8 mouse cellular contexts compared by ENCODE assay signal in genomic region chr3:106482281-106483081, GRCm38 (mm10). TPM values are rescaled to one million over a fixed set of nuclear protein-coding genes. Genes with fewer than 3 reads are reported as not detected.
A peak's percentile ranks its signal among the peaks of the same experiment; 100 is the strongest.
DNase-seq lines count a peak whose midpoint lies in the region; ATAC-seq and TF ChIP-seq lines count a peak whose summit lies in the region.

Dennd2d (plus strand) TSS chr3:106482405.

- peak in 2 of 3 experiments; percentile 34 to 49; a peak in 4 of 6 replicates for TF ChIP-seq CTCF in MEL (IDR thresholded peaks at IDR 0.05 in 2 of 3, conservative IDR thresholded peaks at IDR 0.05 in 1 of 3; ENCODE audit: control insufficient read depth in 1 of 3, insufficient read depth in 1 of 3, low read depth in 2 of 3, low read length in 3 of 3, poor library complexity in 1 of 3, severe bottlenecking in 1 of 3)
- peak; percentile 12; the same call in 1 of the 2 replicates for TF ChIP-seq CTCF in embryonic fibroblast, embryonic 13.5 days (IDR thresholded peaks at IDR 0.05; ENCODE audit: borderline replicate concordance, insufficient read depth, low read length)
- peak; percentile 46; the same call in 1 of the 2 replicates for TF ChIP-seq CTCF in liver, embryonic 14.5 days (IDR thresholded peaks at IDR 0.05; ENCODE audit: low read depth)

- no peaks in the 10 kb centered on the region for H3K27me3 ChIP-seq in MEL (ENCODE audit: control insufficient read depth in 1 of 2, insufficient read depth in 2 of 2, low read length in 2 of 2)
- H3K27me3 ChIP-seq in liver, embryonic 14.5 days (ENCODE audit: control insufficient read depth, insufficient read depth, low read length): no peaks in the 10 kb centered on the region

- TF ChIP-seq POLR2A in MEL (IDR thresholded peaks at IDR 0.05; ENCODE audit: control insufficient read depth in 1 of 2, insufficient read depth in 1 of 2, low read depth in 1 of 2, low read length in 2 of 2, poor library complexity in 1 of 2): 0 out of 4 replicates have a peak, but pooled peaks of 1 of the 2 experiments have one; percentile 23
- TF ChIP-seq POLR2A in embryonic fibroblast, embryonic 13.5 days (IDR thresholded peaks at IDR 0.05; ENCODE audit: low read depth, low read length): no peak

- ATAC-seq in liver, embryonic 14.5 days (ENCODE audit: insufficient read depth): peak; percentile 67

- no peaks in the 10 kb centered on the region; the same call in 1 of the 2 replicates for H3K79me2 ChIP-seq in MEL (ENCODE audit: control insufficient read depth, insufficient read depth, low read length, poor library complexity)

- no peak for TF ChIP-seq EP300 in MEL (IDR thresholded peaks at IDR 0.05; ENCODE audit: low read depth in 1 of 2, low read length in 2 of 2)
- no peak for TF ChIP-seq EP300 in liver, embryonic 14.5 days (IDR thresholded peaks at IDR 0.05; ENCODE audit: low read depth)

- peak within 1 kb of the TSS; percentile 3; the same call in 1 of the 2 replicates for H3K27ac ChIP-seq in MEL (ENCODE audit: control insufficient read depth, low read depth, low read length)
- no peak within 1 kb of the TSS for H3K27ac ChIP-seq in embryonic fibroblast, embryonic 13.5 days (ENCODE audit: insufficient read depth, low read length)
- H3K27ac ChIP-seq in liver, embryonic 14.5 days: no peak within 1 kb of the TSS

- H3K4me3 ChIP-seq in MEL (ENCODE audit: control insufficient read depth in 1 of 2, insufficient read depth in 1 of 2, low read depth in 2 of 2, low read length in 2 of 2): peak within 1 kb of the TSS; percentile 89 to 99
- H3K4me3 ChIP-seq in embryonic fibroblast, embryonic 13.5 days (ENCODE audit: insufficient read depth, low read length): peak within 1 kb of the TSS; percentile 40
- peak within 1 kb of the TSS; percentile 62 to 70 for H3K4me3 ChIP-seq in liver, embryonic 14.5 days (ENCODE audit: insufficient read depth in 1 of 2, low read depth in 2 of 2, low read length in 2 of 2)

- H3K9me3 ChIP-seq in MEL (replicated peaks; ENCODE audit: insufficient read depth, low read length): no peaks in the 10 kb centered on the region
- no peaks in the 10 kb centered on the region for H3K9me3 ChIP-seq in liver, embryonic 14.5 days (ENCODE audit: control insufficient read depth, low read length)

- no peak for TF ChIP-seq RAD21 in MEL (IDR thresholded peaks at IDR 0.05; ENCODE audit: low read depth, low read length)

- H3K4me1 ChIP-seq in MEL (ENCODE audit: control insufficient read depth in 1 of 2, insufficient read depth in 2 of 2, low read length in 2 of 2): peaks cover 8 to 14% of the 10 kb centered on the region in 2 experiments
- H3K4me1 ChIP-seq in embryonic fibroblast, embryonic 13.5 days (ENCODE audit: control insufficient read depth, insufficient read depth, low read length): peaks cover 3% of the 10 kb centered on the region; the same call in 1 of the 2 replicates
- peaks cover 3 to 27% of the 10 kb centered on the region in 2 experiments for H3K4me1 ChIP-seq in liver, embryonic 14.5 days (replicated peaks; ENCODE audit: control insufficient read depth in 2 of 2, insufficient read depth in 2 of 2, low read length in 1 of 2)

- H3K4me2 ChIP-seq in liver, embryonic 14.5 days (ENCODE audit: low read depth): peak within 1 kb of the TSS; percentile 77

- DNase-seq in A20 (ENCODE audit: low read depth, low spot score) (peak; percentile 86), MEL (ENCODE audit: low read depth, low spot score) (peak; percentile 52)
- DNase-seq in induced T-regulatory cell, adult 2 months (ENCODE audit: low read depth): peak; percentile 75
- no peak for DNase-seq in liver, embryonic 14.5 days (ENCODE audit: low read depth in 3 of 3, low spot score in 3 of 3)
- DNase-seq in neural tube, embryonic 10.5 days (ENCODE audit: extremely low spot score, low spot score): peak; percentile 32
- DNase-seq in thymus, postnatal 36 days: peak; percentile 86 to 90
- DNase-seq in layer of hippocampus, postnatal 10 days (ENCODE audit: low spot score in 2 of 2): no peak

- WGBS in liver, embryonic 14.5 days (ENCODE audit: insufficient replicate concordance): under 1% methylated on average over 43 of the region's 44 CpGs

- H3K9ac ChIP-seq in MEL (ENCODE audit: control insufficient read depth, low read depth, low read length, poor library complexity, severe bottlenecking): peak within 1 kb of the TSS; percentile 86
- peak within 1 kb of the TSS; percentile 66 for H3K9ac ChIP-seq in liver, embryonic 14.5 days (replicated peaks)

- H3K36me3 ChIP-seq in MEL (ENCODE audit: control insufficient read depth in 1 of 2, insufficient read depth in 2 of 2, low read length in 2 of 2): peaks cover 0 to 10% of the 10 kb centered on the region in 2 experiments; a peak in 2 of 4 replicates
- H3K36me3 ChIP-seq in liver, embryonic 14.5 days (replicated peaks; ENCODE audit: control insufficient read depth, insufficient read depth, low read depth): no peaks in the 10 kb centered on the region

TF ChIP-seq in MEL, 35 proteins besides CTCF, POLR2A, EP300 and RAD21:
- TF ChIP-seq POLR2AphosphoS5 (IDR thresholded peaks at IDR 0.05; ENCODE audit: borderline replicate concordance, low read depth, low read length) (no peak), MYB (IDR thresholded peaks at IDR 0.05; ENCODE audit: low read depth, low read length) (no peak), KAT2A (conservative IDR thresholded peaks at IDR 0.05; ENCODE audit: low read depth, low read length) (no peak), UBTF (IDR thresholded peaks at IDR 0.05; ENCODE audit: borderline replicate concordance, insufficient read depth, low read depth, low read length) (no peak), USF2 (IDR thresholded peaks at IDR 0.05; ENCODE audit: borderline replicate concordance in 1 of 2, insufficient read depth in 1 of 2, low read depth in 1 of 2, low read length in 2 of 2) (no peak), MAX (IDR thresholded peaks at IDR 0.05; ENCODE audit: low read length) (peak; percentile 79), MAZ (IDR thresholded peaks at IDR 0.05; ENCODE audit: low read depth, low read length) (peak; percentile 78; the same call in 1 of the 2 replicates), ELF1 (IDR thresholded peaks at IDR 0.05; ENCODE audit: low read depth, low read length) (no peak), BHLHE40 (IDR thresholded peaks at IDR 0.05; ENCODE audit: borderline replicate concordance, low read depth, low read length) (0 out of 2 replicates have a peak, but pooled peaks have one; percentile 22), GATA1 (IDR thresholded peaks at IDR 0.05; ENCODE audit: low read depth, low read length) (no peak), TCF12 (IDR thresholded peaks at IDR 0.05; ENCODE audit: low read depth, low read length) (no peak), CHD2 (IDR thresholded peaks at IDR 0.05; ENCODE audit: low read length) (no peak), USF1 (IDR thresholded peaks at IDR 0.05; ENCODE audit: low read depth, low read length) (peak; percentile 65; the same call in 1 of the 2 replicates), ZC3H11A (IDR thresholded peaks at IDR 0.05; ENCODE audit: low read depth, low read length) (no peak), NELFE (IDR thresholded peaks at IDR 0.05; ENCODE audit: low read depth, low read length) (peak; percentile 31; the same call in 1 of the 2 replicates), TBP (IDR thresholded peaks at IDR 0.05; ENCODE audit: low read depth, low read length) (0 out of 2 replicates have a peak, but pooled peaks have one; percentile 10), SIN3A (IDR thresholded peaks at IDR 0.05; ENCODE audit: low read length) (no peak), RCOR1 (IDR thresholded peaks at IDR 0.05; ENCODE audit: low read depth, low read length) (no peak), NRF1 (IDR thresholded peaks at IDR 0.05; ENCODE audit: insufficient read depth, low read depth, low read length, poor library complexity, severe bottlenecking) (no peak; the same call in 1 of the 2 replicates), MEF2A (IDR thresholded peaks at IDR 0.05; ENCODE audit: extremely low read depth, insufficient replicate concordance, low read depth, low read length, poor library complexity, severe bottlenecking) (no peak), MXI1 (IDR thresholded peaks at IDR 0.05; ENCODE audit: low read depth, low read length) (peak; percentile 73), HCFC1 (IDR thresholded peaks at IDR 0.05; ENCODE audit: low read depth, low read length) (0 out of 2 replicates have a peak, but pooled peaks have one; percentile 11), ETS1 (IDR thresholded peaks at IDR 0.05; ENCODE audit: low read depth, low read length) (no peak), CHD1 (IDR thresholded peaks at IDR 0.05; ENCODE audit: low read depth, low read length) (no peak; the same call in 1 of the 2 replicates), MYC (IDR thresholded peaks at IDR 0.05; ENCODE audit: low read depth, low read length) (peak; percentile 37; the same call in 1 of the 2 replicates)

RNA-seq across cellular contexts. Expression of gene Dennd2d, which starts in this region (rescaled TPM):
- total RNA-seq in MEL (2012; rRNA removed): 4.0 and 4.5 TPM in 2 replicates
- 1 to 10 TPM in 1 of 2 experiments, not detected in 1; 8.0 TPM for polyA plus RNA-seq in MEL (2012; ENCODE audit: insufficient read depth in 1 of 2, insufficient read length in 2 of 2, low read depth in 1 of 2, low replicate concordance in 2 of 2, missing spikeins in 1 of 2)
- polyA plus RNA-seq in embryonic fibroblast, embryonic 13.5 days (2011; ENCODE audit: insufficient read length, low read depth, missing spikeins): 4.6 and 5.4 TPM in 2 replicates
- polyA plus RNA-seq in liver, embryonic 14.5 days (2012; rRNA removed): 1.7 and 2.1 TPM in 2 replicates
- 4.0 and 4.2 TPM in 2 replicates for polyA plus RNA-seq in liver, embryonic 14.5 days (2014; fragmentation: Nextera tagmentation; extraction: Ambion mirVana)
- total RNA-seq in layer of hippocampus, postnatal 10 days (2021): under 1 TPM; 0.27 to 0.46 TPM

Comparison
In these comparisons a context has a peak if more than half of its experiments do, and no peak if none do; other contexts are left out.
1. DNase-seq: peak in A20 (single experiment), MEL (single experiment), induced T-regulatory cell, adult 2 months (single experiment), neural tube, embryonic 10.5 days (single experiment) and thymus, postnatal 36 days (2 of 2); none in liver, embryonic 14.5 days (0 of 3) and layer of hippocampus, postnatal 10 days (0 of 2).
2. H3K4me3 ChIP-seq: peak in every context shown above with its lines; median percentile 94 in MEL; 66 in liver, embryonic 14.5 days; 40 in embryonic fibroblast, embryonic 13.5 days.
3. Peak in every context shown above with its lines, with median percentiles within 50 percentile points of each other: CTCF ChIP-seq.